Mouse (Mus musculus): ENCODE results near the gene Ankmy1. TPM values are rescaled to one million over a fixed set of nuclear protein-coding genes. Genes with fewer than 3 reads are reported as not detected.

Gene Ankmy1
- 0.68 and 0.73 TPM in 2 replicates for polyA plus RNA-seq (2014; fragmentation: Nextera tagmentation; extraction: Ambion mirVana)

DNA sequence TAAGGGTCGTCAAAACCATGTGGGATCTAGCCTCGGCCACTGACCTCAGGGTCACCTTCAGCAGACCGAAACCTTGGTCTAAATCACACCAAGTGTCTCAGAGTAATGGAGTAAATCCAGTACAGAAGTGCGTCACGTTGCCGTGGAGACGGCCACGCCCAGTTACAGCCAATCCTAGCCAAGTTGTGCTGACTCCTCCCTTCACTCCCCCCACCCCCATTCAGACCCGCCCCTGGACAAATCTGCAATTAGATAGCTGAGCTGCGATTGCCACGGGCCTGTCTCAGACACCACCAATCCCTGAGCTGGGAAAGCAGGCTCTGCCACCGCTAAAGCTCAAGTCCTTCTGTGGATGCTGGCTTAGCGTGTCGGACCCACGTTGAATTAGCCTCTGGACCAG lies at the start of gene Ankmy1:
Gene Ankmy1 (minus strand): TSS at position 121 of the 400 bp plus-strand sequence.
- Histone ChIP-seq H3K27ac (replicated peaks; ENCODE audit: low read depth, low read length) (no peak within 1 kb of the TSS), H3K4me3 (ENCODE audit: low read depth, low read length) (peak within 1 kb of the TSS; percentile 21), H3K36me3 (ENCODE audit: control insufficient read depth, insufficient read depth, low read length) (no peaks in the 10 kb centered on the region), H3K9me3 (ENCODE audit: control insufficient read depth, low read length) (no peaks in the 10 kb centered on the region), H3K27me3 (replicated peaks; ENCODE audit: control insufficient read depth, insufficient read depth, low read length) (no peaks in the 10 kb centered on the region), H3K9ac (ENCODE audit: low read depth, low read length) (0 out of 2 replicates have a peak within 1 kb of the TSS, but pooled peaks have one; percentile 30), H3K4me1 (ENCODE audit: control insufficient read depth, insufficient read depth, low read length) (peaks cover 3% of the 10 kb centered on the region; the same call in 1 of the 2 replicates), H3K4me2 (ENCODE audit: low read depth, low read length) (peak within 1 kb of the TSS; percentile 47)
- ATAC-seq (ENCODE audit: low read depth) (peak; percentile 61), DNase-seq (ENCODE audit: low spot score) (peak; percentile 87)
- WGBS: 1% methylated on average over 15 of the region's 15 CpGs

DNA sequence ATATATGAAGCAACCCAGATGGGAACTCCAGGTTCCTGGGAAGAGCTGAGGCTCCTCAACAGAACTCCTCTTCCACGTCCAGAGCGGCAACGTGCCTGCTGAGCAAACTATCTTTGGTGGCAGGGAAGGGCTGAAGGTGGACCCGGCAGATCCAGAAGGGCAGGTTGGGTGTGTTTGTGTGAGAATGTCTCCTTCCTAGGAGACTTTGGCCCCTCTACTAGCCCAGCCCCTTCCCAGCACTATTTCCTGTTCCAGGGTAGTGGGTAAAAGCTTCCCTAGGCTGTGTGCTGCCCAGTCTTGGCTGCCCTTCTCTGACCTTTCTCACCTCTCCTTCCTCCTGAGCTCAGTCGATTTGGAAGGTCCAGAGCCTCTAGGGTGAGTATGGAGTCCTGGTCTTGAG lies 47.9 kb upstream of the Ankmy1 start, which contains the start of gene Gpr35:
Gene Gpr35 (plus strand): TSS at position 259 of the 400 bp plus-strand sequence.
- no peaks in the 10 kb centered on the region for H3K4me1 ChIP-seq (ENCODE audit: control insufficient read depth, insufficient read depth, low read length)
- 68% methylated on average over 5 of the region's 5 CpGs for WGBS
- no peak within 1 kb of the TSS for H3K9ac ChIP-seq (ENCODE audit: low read depth, low read length)
- no peaks in the 10 kb centered on the region for H3K27me3 ChIP-seq (replicated peaks; ENCODE audit: control insufficient read depth, insufficient read depth, low read length)
- H3K9me3 ChIP-seq (ENCODE audit: control insufficient read depth, low read length): no peaks in the 10 kb centered on the region
- no peak within 1 kb of the TSS for H3K4me2 ChIP-seq (ENCODE audit: low read depth, low read length)
- no peak for ATAC-seq (ENCODE audit: low read depth)
- H3K4me3 ChIP-seq (ENCODE audit: low read depth, low read length): no peak within 1 kb of the TSS
- peaks cover 35% of the 10 kb centered on the region for H3K36me3 ChIP-seq (ENCODE audit: control insufficient read depth, insufficient read depth, low read length)
- no peak within 1 kb of the TSS for H3K27ac ChIP-seq (replicated peaks; ENCODE audit: low read depth, low read length)
- DNase-seq (ENCODE audit: low spot score): no peak

DNA sequence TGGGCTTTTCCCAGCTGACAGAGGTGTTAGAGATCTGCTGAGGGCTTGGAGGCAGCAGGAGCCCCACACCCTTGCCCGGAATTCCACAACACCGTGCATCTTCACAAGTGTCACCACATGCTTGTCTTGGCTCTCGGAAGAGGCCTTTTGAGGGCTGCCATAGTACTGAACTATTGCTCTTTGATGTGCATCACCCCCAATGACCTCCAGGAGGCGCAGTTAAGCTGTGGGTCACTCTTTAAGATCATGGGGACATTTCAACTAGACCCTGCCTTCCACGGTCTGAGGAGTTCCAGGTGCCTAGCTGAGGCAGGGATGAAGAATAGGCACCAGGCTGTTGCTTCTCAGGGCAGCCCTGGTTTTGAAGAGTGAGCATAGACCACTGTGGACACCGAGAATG lies 46.7 kb upstream of the Ankmy1 start:
- no peak overlapping the region for H3K27ac ChIP-seq (replicated peaks; ENCODE audit: low read depth, low read length)
- no peak overlapping the region for H3K4me2 ChIP-seq (ENCODE audit: low read depth, low read length)
- no peaks in the 10 kb centered on the region for H3K9me3 ChIP-seq (ENCODE audit: control insufficient read depth, low read length)
- H3K9ac ChIP-seq (ENCODE audit: low read depth, low read length): no peak overlapping the region
- ATAC-seq (ENCODE audit: low read depth) (no peak), DNase-seq (ENCODE audit: low spot score) (no peak)
- 61% methylated on average over 6 of the region's 6 CpGs for WGBS
- H3K4me3 ChIP-seq (ENCODE audit: low read depth, low read length): no peak overlapping the region
- no peaks in the 10 kb centered on the region for H3K27me3 ChIP-seq (replicated peaks; ENCODE audit: control insufficient read depth, insufficient read depth, low read length)
- H3K4me1 ChIP-seq (ENCODE audit: control insufficient read depth, insufficient read depth, low read length): no peaks in the 10 kb centered on the region
- H3K36me3 ChIP-seq (ENCODE audit: control insufficient read depth, insufficient read depth, low read length): peaks cover 46% of the 10 kb centered on the region

DNA sequence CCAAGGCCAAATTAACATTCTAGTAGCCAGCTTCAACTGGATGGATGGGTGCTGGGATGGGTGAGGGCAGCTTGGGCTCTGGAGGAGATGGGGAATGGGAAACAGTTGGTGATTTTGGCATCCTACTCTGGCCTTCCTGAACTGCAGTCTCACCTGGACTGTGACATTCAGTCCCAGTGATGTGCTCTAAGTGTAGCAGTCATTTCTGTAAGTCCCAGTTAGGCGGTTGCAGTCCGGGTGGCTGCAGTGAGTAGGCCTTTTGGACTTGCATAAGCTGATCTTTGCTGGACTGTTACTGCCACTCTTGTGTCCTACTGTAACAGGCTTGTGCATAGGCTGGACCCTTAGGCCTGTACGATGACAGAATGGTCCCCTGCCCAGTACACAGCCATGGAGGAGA lies 45.3 kb upstream of the Ankmy1 start:
- Histone ChIP-seq H3K4me2 (ENCODE audit: low read depth, low read length) (no peak overlapping the region), H3K27ac (replicated peaks; ENCODE audit: low read depth, low read length) (no peak overlapping the region), H3K9me3 (ENCODE audit: control insufficient read depth, low read length) (no peaks in the 10 kb centered on the region), H3K36me3 (ENCODE audit: control insufficient read depth, insufficient read depth, low read length) (peaks cover 60% of the 10 kb centered on the region), H3K4me3 (ENCODE audit: low read depth, low read length) (no peak overlapping the region), H3K4me1 (ENCODE audit: control insufficient read depth, insufficient read depth, low read length) (no peaks in the 10 kb centered on the region), H3K27me3 (replicated peaks; ENCODE audit: control insufficient read depth, insufficient read depth, low read length) (no peaks in the 10 kb centered on the region), H3K9ac (ENCODE audit: low read depth, low read length) (no peak overlapping the region)
- WGBS: 91% methylated on average over 3 of the region's 3 CpGs
- ATAC-seq (ENCODE audit: low read depth): no peak
- no peak for DNase-seq (ENCODE audit: low spot score)

DNA sequence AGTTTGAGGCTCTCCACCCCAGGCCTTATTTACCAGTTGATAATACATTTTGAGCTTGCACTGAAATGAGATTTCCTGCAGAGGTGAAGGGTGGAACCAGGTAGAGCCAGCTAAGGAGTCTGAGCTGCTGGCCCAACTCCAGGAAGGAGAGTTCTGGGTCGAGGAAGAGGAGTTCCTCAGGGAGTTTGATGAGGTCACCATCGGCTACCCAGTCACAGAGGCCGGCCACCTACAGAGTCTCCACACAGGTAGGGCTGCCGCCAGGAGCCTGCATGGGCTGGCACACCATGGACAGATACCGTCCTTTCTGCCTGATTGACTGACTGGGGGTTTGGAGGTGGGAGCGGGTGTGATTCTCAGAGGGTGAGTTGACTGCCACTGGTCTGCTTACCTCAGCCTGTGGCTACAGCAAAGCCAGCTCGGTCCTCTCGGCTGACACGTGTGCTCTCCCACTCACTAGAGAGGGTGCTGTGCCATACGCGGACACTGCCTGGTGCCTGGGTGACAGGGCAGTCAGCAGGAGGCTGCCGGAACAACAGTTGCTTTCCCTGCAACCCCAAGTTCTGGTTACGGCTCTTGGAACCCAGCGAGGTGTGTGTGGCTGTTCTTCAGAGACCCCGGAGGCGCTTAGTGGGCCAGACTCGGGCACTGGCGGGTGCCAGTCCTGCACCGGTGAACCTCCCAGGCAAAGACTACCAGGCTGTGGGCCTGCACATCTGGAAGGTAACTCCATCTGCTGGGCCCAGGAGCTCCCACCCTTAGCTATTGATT lies 40.7 kb upstream of the Ankmy1 start:
- ATAC-seq (ENCODE audit: low read depth) (no peak), DNase-seq (ENCODE audit: low spot score) (no peak)
- no peaks in the 10 kb centered on the region for H3K27me3 ChIP-seq (replicated peaks; ENCODE audit: control insufficient read depth, insufficient read depth, low read length)
- no peak overlapping the region for H3K4me2 ChIP-seq (ENCODE audit: low read depth, low read length)
- no peaks in the 10 kb centered on the region for H3K4me1 ChIP-seq (ENCODE audit: control insufficient read depth, insufficient read depth, low read length)
- 94% methylated on average over 13 of the region's 19 CpGs for WGBS
- H3K4me3 ChIP-seq (ENCODE audit: low read depth, low read length): no peak overlapping the region
- H3K9ac ChIP-seq (ENCODE audit: low read depth, low read length): no peak overlapping the region
- H3K27ac ChIP-seq (replicated peaks; ENCODE audit: low read depth, low read length): no peak overlapping the region
- H3K9me3 ChIP-seq (ENCODE audit: control insufficient read depth, low read length): no peaks in the 10 kb centered on the region
- peaks cover 91% of the 10 kb centered on the region for H3K36me3 ChIP-seq (ENCODE audit: control insufficient read depth, insufficient read depth, low read length)

DNA sequence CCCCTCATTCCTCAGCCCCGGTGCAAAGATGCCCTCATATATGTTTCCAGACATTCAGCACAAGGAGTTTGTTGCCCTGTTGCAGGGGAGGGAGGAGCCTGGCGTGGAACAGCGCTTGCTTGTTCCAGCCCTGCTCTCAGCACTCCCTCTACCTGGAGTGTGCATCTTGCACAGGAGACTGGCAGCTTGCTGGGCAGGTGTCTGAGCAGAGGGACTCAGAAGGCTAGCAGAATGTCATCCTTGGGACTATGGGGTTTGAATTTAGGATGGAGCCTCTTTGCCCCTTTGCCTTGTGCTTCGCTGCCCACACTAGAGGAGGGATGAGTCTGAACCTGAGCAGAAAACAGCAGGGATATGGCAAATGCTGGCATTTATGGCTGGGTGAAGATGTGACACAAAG lies 37.0 kb upstream of the Ankmy1 start:
- ATAC-seq (ENCODE audit: low read depth) (no peak), DNase-seq (ENCODE audit: low spot score) (no peak)
- no peak overlapping the region for H3K9ac ChIP-seq (ENCODE audit: low read depth, low read length)
- no peaks in the 10 kb centered on the region for H3K27me3 ChIP-seq (replicated peaks; ENCODE audit: control insufficient read depth, insufficient read depth, low read length)
- 0 out of 2 replicates have a peak, but pooled peaks cover 9% of the 10 kb centered on the region for H3K4me1 ChIP-seq (ENCODE audit: control insufficient read depth, insufficient read depth, low read length)
- no peak overlapping the region for H3K27ac ChIP-seq (replicated peaks; ENCODE audit: low read depth, low read length)
- no peak overlapping the region for H3K4me2 ChIP-seq (ENCODE audit: low read depth, low read length)
- H3K36me3 ChIP-seq (ENCODE audit: control insufficient read depth, insufficient read depth, low read length): peaks cover 67% of the 10 kb centered on the region
- no peaks in the 10 kb centered on the region for H3K9me3 ChIP-seq (ENCODE audit: control insufficient read depth, low read length)
- no peak overlapping the region for H3K4me3 ChIP-seq (ENCODE audit: low read depth, low read length)
- 91% methylated on average over 4 of the region's 4 CpGs for WGBS

DNA sequence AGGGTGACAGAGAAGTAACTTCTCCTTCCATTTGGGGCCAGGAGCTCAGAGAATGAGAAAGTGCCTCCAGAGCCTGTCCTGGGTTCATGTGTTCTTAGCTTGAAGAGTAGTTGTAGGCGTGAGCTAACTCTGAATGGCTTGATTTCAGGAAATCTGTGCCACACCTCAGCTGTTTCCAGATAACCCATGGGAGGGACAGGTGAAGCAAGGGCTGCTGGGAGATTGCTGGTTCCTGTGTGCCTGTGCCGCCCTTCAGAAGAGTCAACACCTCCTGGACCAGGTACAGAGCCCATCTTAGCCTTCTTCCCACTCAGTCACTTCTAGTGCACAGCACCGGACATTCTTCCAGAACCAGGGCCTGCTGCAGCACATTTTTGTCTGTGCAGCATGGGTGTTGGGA lies 35.1 kb upstream of the Ankmy1 start:
- WGBS: 88% methylated on average over 3 of the region's 3 CpGs

DNA sequence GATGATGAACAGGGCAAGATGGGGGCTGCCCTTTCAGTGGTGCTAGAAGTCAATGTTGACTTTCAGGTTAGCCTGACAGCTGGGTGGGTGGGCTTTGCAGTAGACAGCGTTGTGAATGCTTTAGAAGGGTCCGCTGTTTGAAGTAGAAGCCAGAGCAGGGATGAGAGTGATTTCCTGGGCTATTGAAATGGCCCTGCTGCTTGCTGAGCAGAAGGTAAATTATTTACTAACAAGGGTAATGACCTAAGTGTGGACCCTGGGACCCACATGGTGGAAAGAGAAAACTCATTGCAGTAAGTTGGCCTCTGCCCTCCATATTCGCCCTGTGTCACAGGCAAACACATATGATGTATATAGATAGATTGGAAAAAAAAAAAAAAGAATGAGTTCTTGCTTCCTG lies 33.8 kb upstream of the Ankmy1 start:
- Histone ChIP-seq H3K36me3 (ENCODE audit: control insufficient read depth, insufficient read depth, low read length) (peaks cover 36% of the 10 kb centered on the region), H3K4me3 (ENCODE audit: low read depth, low read length) (no peak overlapping the region), H3K9me3 (ENCODE audit: control insufficient read depth, low read length) (peaks cover 15% of the 10 kb centered on the region; the same call in 1 of the 2 replicates), H3K27me3 (replicated peaks; ENCODE audit: control insufficient read depth, insufficient read depth, low read length) (no peaks in the 10 kb centered on the region), H3K9ac (ENCODE audit: low read depth, low read length) (0 out of 2 replicates have a peak overlapping the region, but pooled peaks have one; percentile 2), H3K4me1 (ENCODE audit: control insufficient read depth, insufficient read depth, low read length) (0 out of 2 replicates have a peak, but pooled peaks cover 14% of the 10 kb centered on the region), H3K4me2 (ENCODE audit: low read depth, low read length) (no peak overlapping the region), H3K27ac (replicated peaks; ENCODE audit: low read depth, low read length) (no peak overlapping the region)
- ATAC-seq (ENCODE audit: low read depth) (no peak), DNase-seq (ENCODE audit: low spot score) (no peak)
- WGBS: 85% methylated on average over 3 of the region's 3 CpGs

More for the DNA sequence above, 35.1 kb upstream of the Ankmy1 start:
- Histone ChIP-seq H3K4me2 (ENCODE audit: low read depth, low read length) (no peak overlapping the region), H3K9me3 (ENCODE audit: control insufficient read depth, low read length) (peaks cover 7% of the 10 kb centered on the region; the same call in 1 of the 2 replicates), H3K9ac (ENCODE audit: low read depth, low read length) (no peak overlapping the region), H3K27ac (replicated peaks; ENCODE audit: low read depth, low read length) (no peak overlapping the region), H3K4me3 (ENCODE audit: low read depth, low read length) (no peak overlapping the region), H3K36me3 (ENCODE audit: control insufficient read depth, insufficient read depth, low read length) (peaks cover 49% of the 10 kb centered on the region), H3K27me3 (replicated peaks; ENCODE audit: control insufficient read depth, insufficient read depth, low read length) (no peaks in the 10 kb centered on the region), H3K4me1 (ENCODE audit: control insufficient read depth, insufficient read depth, low read length) (0 out of 2 replicates have a peak, but pooled peaks cover 14% of the 10 kb centered on the region)
- DNase-seq (ENCODE audit: low spot score) (no peak), ATAC-seq (ENCODE audit: low read depth) (no peak)

Measured in embryonic facial prominence, embryonic 14.5 days (tissue).